8 mouse cellular contexts compared by ENCODE assay signal in genomic region chr12:80013904-80014597, GRCm38 (mm10).
DNase-seq lines count a peak whose midpoint lies in the region; ATAC-seq lines count a peak whose summit lies in the region.

No protein-coding gene starts in this region.

- H3K9me3 ChIP-seq in embryonic facial prominence, embryonic 10.5 days = no peaks in the 10 kb centered on the region
- no peaks in the 10 kb centered on the region for H3K9me3 ChIP-seq in heart, embryonic 12.5 days (replicated peaks)
- no peaks in the 10 kb centered on the region for H3K9me3 ChIP-seq in kidney, embryonic 15.5 days (replicated peaks)
- no peaks in the 10 kb centered on the region for H3K9me3 ChIP-seq in liver, embryonic 11.5 days (ENCODE audit: control insufficient read depth, low read length)
- no peaks in the 10 kb centered on the region for H3K9me3 ChIP-seq in midbrain, embryonic 16.5 days (replicated peaks; ENCODE audit: control insufficient read depth, low read length, poor library complexity, severe bottlenecking)

- H3K27me3 ChIP-seq in embryonic facial prominence, embryonic 10.5 days (replicated peaks; ENCODE audit: low read depth, poor library complexity, severe bottlenecking) = no peaks in the 10 kb centered on the region
- H3K27me3 ChIP-seq in heart, embryonic 12.5 days (replicated peaks) = no peaks in the 10 kb centered on the region
- H3K27me3 ChIP-seq in kidney, embryonic 15.5 days = no peaks in the 10 kb centered on the region
- no peaks in the 10 kb centered on the region for H3K27me3 ChIP-seq in liver, embryonic 11.5 days (replicated peaks; ENCODE audit: control insufficient read depth, insufficient read depth, low read length)
- no peaks in the 10 kb centered on the region for H3K27me3 ChIP-seq in midbrain, embryonic 16.5 days (ENCODE audit: control insufficient read depth, insufficient read depth, low read depth, low read length)

- H3K27ac ChIP-seq in embryonic facial prominence, embryonic 10.5 days (replicated peaks) = peak overlapping the region; percentile 77
- no peak overlapping the region for H3K27ac ChIP-seq in heart, embryonic 12.5 days (ENCODE audit: poor library complexity, severe bottlenecking)
- peak overlapping the region; percentile 91 for H3K27ac ChIP-seq in kidney, embryonic 15.5 days
- no peak overlapping the region for H3K27ac ChIP-seq in liver, embryonic 11.5 days (ENCODE audit: low read depth, low read length)
- H3K27ac ChIP-seq in midbrain, embryonic 16.5 days (ENCODE audit: low read length) = peak overlapping the region; percentile 67

- ATAC-seq in heart, embryonic 12.5 days (ENCODE audit: insufficient number of reproducible peaks, low FRiP score) = no peak
- peak; percentile 61 for ATAC-seq in kidney, embryonic 15.5 days (replicated peaks; ENCODE audit: low FRiP score)
- peak; percentile 75 for ATAC-seq in liver, embryonic 11.5 days (replicated peaks; ENCODE audit: low FRiP score)
- ATAC-seq in midbrain, embryonic 16.5 days = peak; percentile 88

- no peaks in the 10 kb centered on the region for H3K36me3 ChIP-seq in embryonic facial prominence, embryonic 10.5 days (replicated peaks)
- H3K36me3 ChIP-seq in heart, embryonic 12.5 days = no peaks in the 10 kb centered on the region
- H3K36me3 ChIP-seq in kidney, embryonic 15.5 days = no peaks in the 10 kb centered on the region
- no peaks in the 10 kb centered on the region for H3K36me3 ChIP-seq in liver, embryonic 11.5 days (ENCODE audit: control insufficient read depth, insufficient read depth, low read length)
- H3K36me3 ChIP-seq in midbrain, embryonic 16.5 days (ENCODE audit: control insufficient read depth, insufficient read depth, low read length) = no peaks in the 10 kb centered on the region

- no peak overlapping the region; the same call in 1 of the 2 replicates for H3K4me3 ChIP-seq in embryonic facial prominence, embryonic 10.5 days
- H3K4me3 ChIP-seq in heart, embryonic 12.5 days = no peak overlapping the region
- no peak overlapping the region for H3K4me3 ChIP-seq in kidney, embryonic 15.5 days (replicated peaks)
- peak overlapping the region; percentile 14; the same call in 1 of the 2 replicates for H3K4me3 ChIP-seq in liver, embryonic 11.5 days (ENCODE audit: low read depth, low read length)
- H3K4me3 ChIP-seq in midbrain, embryonic 16.5 days (ENCODE audit: low read depth, low read length) = no peak overlapping the region; the same call in 1 of the 2 replicates

- peak; percentile 19 to 51 for DNase-seq in left cerebral cortex, adult 18-20 months (ENCODE audit: low spot score in 2 of 2)
- DNase-seq in left cerebral cortex, adult 11 months (ENCODE audit: low spot score) = no peak
- DNase-seq in embryonic facial prominence, embryonic 10.5 days (ENCODE audit: low spot score) = peak; percentile 45
- DNase-seq in liver, embryonic 11.5 days (ENCODE audit: low spot score) = peak; percentile 54
- peak; percentile 38 for DNase-seq in telencephalon, adult 2 months (ENCODE audit: low read depth, low spot score)

- H3K4me2 ChIP-seq in heart, embryonic 12.5 days = 0 out of 2 replicates have a peak overlapping the region, but pooled peaks have one; percentile 4
- peak overlapping the region; percentile 41 for H3K4me2 ChIP-seq in kidney, embryonic 15.5 days
- peak overlapping the region; percentile 53 for H3K4me2 ChIP-seq in liver, embryonic 11.5 days
- H3K4me2 ChIP-seq in midbrain, embryonic 16.5 days (ENCODE audit: low read length) = peak overlapping the region; percentile 43

- peaks cover 37% of the 10 kb centered on the region for H3K4me1 ChIP-seq in embryonic facial prominence, embryonic 10.5 days
- peaks cover 49% of the 10 kb centered on the region for H3K4me1 ChIP-seq in heart, embryonic 12.5 days (replicated peaks)
- peaks cover 54% of the 10 kb centered on the region for H3K4me1 ChIP-seq in kidney, embryonic 15.5 days
- peaks cover 8% of the 10 kb centered on the region for H3K4me1 ChIP-seq in liver, embryonic 11.5 days (replicated peaks; ENCODE audit: control insufficient read depth, insufficient read depth, low read length)
- peaks cover 6% of the 10 kb centered on the region for H3K4me1 ChIP-seq in midbrain, embryonic 16.5 days (ENCODE audit: control insufficient read depth, insufficient read depth, low read length)

- no peak overlapping the region for H3K9ac ChIP-seq in heart, embryonic 12.5 days
- no peak overlapping the region for H3K9ac ChIP-seq in kidney, embryonic 15.5 days
- H3K9ac ChIP-seq in liver, embryonic 11.5 days (ENCODE audit: low read depth, low read length) = peak overlapping the region; percentile 46
- H3K9ac ChIP-seq in midbrain, embryonic 16.5 days (ENCODE audit: low read depth, low read length) = peak overlapping the region; percentile 33; the same call in 1 of the 2 replicates

- WGBS in embryonic facial prominence, embryonic 10.5 days = 35% methylated on average over 14 of the region's 14 CpGs
- 33% methylated on average over 14 of the region's 14 CpGs for WGBS in heart, embryonic 12.5 days
- WGBS in kidney, embryonic 15.5 days = 14% methylated on average over 14 of the region's 14 CpGs
- WGBS in liver, embryonic 11.5 days = 22% methylated on average over 14 of the region's 14 CpGs
- WGBS in midbrain, embryonic 16.5 days = 14% methylated on average over 14 of the region's 14 CpGs

Comparison
In these comparisons a context has a peak if more than half of its experiments do, and no peak if none do; other contexts are left out.
1. H3K27ac ChIP-seq: peak in embryonic facial prominence, embryonic 10.5 days (single experiment), kidney, embryonic 15.5 days (single experiment) and midbrain, embryonic 16.5 days (single experiment); none in heart, embryonic 12.5 days (single experiment) and liver, embryonic 11.5 days (single experiment).
2. H3K9ac ChIP-seq: peak in liver, embryonic 11.5 days (single experiment) and midbrain, embryonic 16.5 days (single experiment); none in heart, embryonic 12.5 days (single experiment) and kidney, embryonic 15.5 days (single experiment).
3. Peak in every context shown above with its lines, with median percentiles within 50 percentile points of each other: H3K4me2 ChIP-seq.